Mouse (Mus musculus) midbrain, embryonic 10.5 days (tissue): ENCODE results near the gene Mex3a. TPM values are rescaled to one million over a fixed set of nuclear protein-coding genes. Genes with fewer than 3 reads are reported as not detected.

ENCODE experiments used
- DNase-seq: peaks from one replicate; pipeline ENCODE4 v3.0.0-alpha.2; 2017; ENCODE audit warnings: low spot score
- H3K27ac ChIP-seq: fragments of 300-500 bp; sonication (generic); replicated peaks from 2 replicates; pipeline ENCODE4 v1.5.1; 2016; ENCODE audit warnings: mild to moderate bottlenecking
- H3K27me3 ChIP-seq: fragments of 300-500 bp; sonication (generic); 2 replicates; pipeline ENCODE4 v1.6.1; 2016; ENCODE audit warnings: low read depth, mild to moderate bottlenecking; ENCODE audit not compliant: poor library complexity, severe bottlenecking
- H3K36me3 ChIP-seq: fragments of 300-500 bp; sonication (generic); 2 replicates; pipeline ENCODE4 v1.6.1; 2016; ENCODE audit warnings: mild to moderate bottlenecking, moderate library complexity
- H3K4me1 ChIP-seq: fragments of 300-500 bp; sonication (generic); 2 replicates; pipeline ENCODE4 v1.6.1; 2016
- H3K4me3 ChIP-seq: fragments of 300-500 bp; sonication (generic); 2 replicates; pipeline ENCODE4 v1.5.1; 2016; ENCODE audit warnings: mild to moderate bottlenecking, moderate library complexity
- H3K9me3 ChIP-seq: fragments of 300-500 bp; sonication (generic); replicated peaks from 2 replicates; pipeline ENCODE4 v1.6.1; 2016; ENCODE audit warnings: mild to moderate bottlenecking
- WGBS: fragments of 180-500 bp; shearing (Covaris S2); methylation state at CpG from one replicate; pipeline ENCODE4 v1.1.7; 2016; 5-methylcytosine and 5-hydroxymethylcytosine counted together
- polyA plus RNA-seq: library from polyadenylated mRNA; unstranded; fragments of >200 nt; fragmentation: Nextera tagmentation; extraction: Ambion mirVana; gene quantifications from 2 replicates; pipeline ENCODE4 v1.2.1, GENCODE M21; 2016

Gene Mex3a
- polyA plus RNA-seq, 1 experiment from 2014 or later = 27.7 TPM

- Histone ChIP-seq H3K9me3 (no peaks in the 10 kb centered on the region), H3K4me3 (peak overlapping the region; percentile 56), H3K36me3 (no peaks in the 10 kb centered on the region), H3K27ac (peak overlapping the region; percentile 89), H3K27me3 (no peaks in the 10 kb centered on the region), H3K4me1 (peaks cover 55% of the 10 kb centered on the region)
- DNase-seq = no peak
- WGBS = 58% methylated on average over 13 of the region's 13 CpGs
Observed at GRCm38 (mm10) chr3:88510421-88511289, 21.5 kb upstream of the Mex3a start.

- H3K9me3 ChIP-seq = no peaks in the 10 kb centered on the region
- H3K27me3 ChIP-seq = no peaks in the 10 kb centered on the region
- 46% methylated on average over 4 of the region's 4 CpGs for WGBS
- peaks cover 50% of the 10 kb centered on the region for H3K4me1 ChIP-seq
- H3K4me3 ChIP-seq = no peak overlapping the region
- H3K36me3 ChIP-seq = no peaks in the 10 kb centered on the region
- H3K27ac ChIP-seq = peak overlapping the region; percentile 69
- DNase-seq = no peak
Observed at GRCm38 (mm10) chr3:88511559-88511958, 20.6 kb upstream of the Mex3a start.

- Histone ChIP-seq H3K27me3 (no peaks in the 10 kb centered on the region), H3K4me3 (0 out of 2 replicates have a peak overlapping the region, but pooled peaks have one; percentile 9), H3K4me1 (peaks cover 50% of the 10 kb centered on the region), H3K27ac (peak overlapping the region; percentile 69), H3K36me3 (no peaks in the 10 kb centered on the region), H3K9me3 (no peaks in the 10 kb centered on the region)
- no peak for DNase-seq
- 42% methylated on average over 6 of the region's 6 CpGs for WGBS
Observed at GRCm38 (mm10) chr3:88512141-88512895, 19.9 kb upstream of the Mex3a start.

GRCm38 (mm10) chr3:88512896-88513545 is 19.2 kb upstream of the Mex3a start:
- WGBS = 56% methylated on average over 15 of the region's 15 CpGs
- DNase-seq = no peak
- H3K36me3 ChIP-seq = no peaks in the 10 kb centered on the region
- H3K27me3 ChIP-seq = no peaks in the 10 kb centered on the region
- peak overlapping the region; percentile 4; the same call in 1 of the 2 replicates for H3K4me3 ChIP-seq
- H3K4me1 ChIP-seq = peaks cover 50% of the 10 kb centered on the region
- peak overlapping the region; percentile 69 for H3K27ac ChIP-seq
- H3K9me3 ChIP-seq = no peaks in the 10 kb centered on the region

- H3K9me3 ChIP-seq = no peaks in the 10 kb centered on the region
- H3K4me1 ChIP-seq = peaks cover 50% of the 10 kb centered on the region
- H3K36me3 ChIP-seq = no peaks in the 10 kb centered on the region
- H3K27me3 ChIP-seq = no peaks in the 10 kb centered on the region
- WGBS = 82% methylated on average over 7 of the region's 7 CpGs
- H3K27ac ChIP-seq = peak overlapping the region; percentile 69; the same call in 1 of the 2 replicates
- 0 out of 2 replicates have a peak overlapping the region, but pooled peaks have one; percentile 4 for H3K4me3 ChIP-seq
- no peak for DNase-seq
Observed at GRCm38 (mm10) chr3:88513546-88514115, 18.6 kb upstream of the Mex3a start.

GRCm38 (mm10) chr3:88514231-88515094 is 17.7 kb upstream of the Mex3a start:
- no peak overlapping the region for H3K4me3 ChIP-seq
- no peaks in the 10 kb centered on the region for H3K9me3 ChIP-seq
- 86% methylated on average over 10 of the region's 10 CpGs for WGBS
- no peak for DNase-seq
- H3K27ac ChIP-seq = no peak overlapping the region
- H3K4me1 ChIP-seq = peaks cover 46% of the 10 kb centered on the region
- H3K36me3 ChIP-seq = no peaks in the 10 kb centered on the region
- no peaks in the 10 kb centered on the region for H3K27me3 ChIP-seq

GRCm38 (mm10) chr3:88515095-88515386 is 17.2 kb upstream of the Mex3a start:
- Histone ChIP-seq H3K27me3 (no peaks in the 10 kb centered on the region), H3K36me3 (no peaks in the 10 kb centered on the region), H3K27ac (no peak overlapping the region), H3K4me1 (peaks cover 41% of the 10 kb centered on the region), H3K4me3 (no peak overlapping the region), H3K9me3 (no peaks in the 10 kb centered on the region)
- 93% methylated on average over 2 of the region's 2 CpGs for WGBS
- DNase-seq = no peak

GRCm38 (mm10) chr3:88516407-88516806 is 15.8 kb upstream of the Mex3a start:
- Histone ChIP-seq H3K36me3 (no peaks in the 10 kb centered on the region), H3K4me3 (no peak overlapping the region), H3K9me3 (no peaks in the 10 kb centered on the region), H3K4me1 (peaks cover 31% of the 10 kb centered on the region), H3K27ac (no peak overlapping the region), H3K27me3 (no peaks in the 10 kb centered on the region)
- no peak for DNase-seq
- 84% methylated on average over 2 of the region's 2 CpGs for WGBS

GRCm38 (mm10) chr3:88518411-88518810 is 13.8 kb upstream of the Mex3a start:
- Histone ChIP-seq H3K4me3 (no peak overlapping the region), H3K27me3 (no peaks in the 10 kb centered on the region), H3K36me3 (peaks cover 10% of the 10 kb centered on the region), H3K4me1 (peaks cover 14% of the 10 kb centered on the region), H3K9me3 (no peaks in the 10 kb centered on the region), H3K27ac (no peak overlapping the region)
- WGBS = 91% methylated on average over 4 of the region's 4 CpGs
- DNase-seq = no peak

GRCm38 (mm10) chr3:88520078-88520477 is 12.1 kb upstream of the Mex3a start:
- H3K4me3 ChIP-seq = no peak overlapping the region
- no peaks in the 10 kb centered on the region for H3K27me3 ChIP-seq
- WGBS = 90% methylated on average over 2 of the region's 2 CpGs
- DNase-seq = no peak
- no peak overlapping the region for H3K27ac ChIP-seq
- H3K4me1 ChIP-seq = 0 out of 2 replicates have a peak, but pooled peaks cover 3% of the 10 kb centered on the region
- H3K36me3 ChIP-seq = peaks cover 26% of the 10 kb centered on the region
- no peaks in the 10 kb centered on the region for H3K9me3 ChIP-seq

- peaks cover 29% of the 10 kb centered on the region for H3K36me3 ChIP-seq
- no peak overlapping the region for H3K4me3 ChIP-seq
- H3K4me1 ChIP-seq = peaks cover 9% of the 10 kb centered on the region
- no peaks in the 10 kb centered on the region for H3K9me3 ChIP-seq
- 92% methylated on average over 6 of the region's 6 CpGs for WGBS
- no peaks in the 10 kb centered on the region for H3K27me3 ChIP-seq
- no peak overlapping the region for H3K27ac ChIP-seq
- DNase-seq = no peak
Observed at GRCm38 (mm10) chr3:88521156-88521555, 11.0 kb upstream of the Mex3a start.
